Mouse (Mus musculus) thymus, adult 2 months (tissue): ENCODE measurements around the gene Nadsyn1. TPM values are rescaled to one million over a fixed set of nuclear protein-coding genes. Genes with fewer than 3 reads are reported as not detected.

Experiments used
- DNase-seq: peaks from one replicate; pipeline ENCODE4 v3.0.0; 2021
- H3K27ac ChIP-seq: fragments of 200-500 bp; 2 replicates; pipeline ENCODE4 v1.5.1; 2012; ENCODE audit warnings: low read length, control low read depth; ENCODE audit not compliant: control insufficient read depth, insufficient read depth
- H3K27me3 ChIP-seq: fragments of 200-500 bp; 2 replicates; pipeline ENCODE4 v1.6.1; 2012; ENCODE audit warnings: mild to moderate bottlenecking, low read length, moderate library complexity, mixed read lengths; ENCODE audit not compliant: control insufficient read depth, insufficient read depth
- H3K36me3 ChIP-seq: fragments of 200-500 bp; 2 replicates; pipeline ENCODE4 v1.6.1; 2012; ENCODE audit warnings: mild to moderate bottlenecking, low read length, moderate library complexity; ENCODE audit not compliant: control insufficient read depth, insufficient read depth
- H3K4me1 ChIP-seq: fragments of 200-500 bp; replicated peaks from 2 replicates; pipeline ENCODE4 v1.6.1; 2012; ENCODE audit warnings: low read length; ENCODE audit not compliant: control insufficient read depth, insufficient read depth
- H3K4me3 ChIP-seq: fragments of 200-500 bp; 2 replicates; pipeline ENCODE4 v1.5.1; 2012; ENCODE audit warnings: mild to moderate bottlenecking, low read length, control low read depth, moderate library complexity; ENCODE audit not compliant: control insufficient read depth, insufficient read depth
- CTCF ChIP-seq: fragments of 200-500 bp; IDR thresholded peaks from 2 replicates; pipeline ENCODE4 v1.5.1; 2012; ENCODE audit warnings: mild to moderate bottlenecking, control low read depth, low read length, moderate library complexity, borderline replicate concordance; ENCODE audit not compliant: control insufficient read depth, poor library complexity, insufficient read depth; ENCODE audit errors: extremely low read depth
- POLR2A ChIP-seq: fragments of 200-500 bp; IDR thresholded peaks from 2 replicates; pipeline ENCODE4 v1.6.1; 2012; ENCODE audit warnings: mild to moderate bottlenecking, low read length, control low read depth, moderate library complexity; ENCODE audit not compliant: control insufficient read depth, poor library complexity, insufficient read depth; ENCODE audit errors: extremely low read depth
- WGBS: fragments of 180-500 bp; shearing (Covaris S2); methylation state at CpG from one replicate; pipeline ENCODE4 v1.1.7; 2018; 5-methylcytosine and 5-hydroxymethylcytosine counted together
- polyA plus RNA-seq: library from polyadenylated mRNA; depleted of rRNA; stranded (reverse); fragments of >200 nt; gene quantifications from 2 replicates; pipeline ENCODE4 v1.2.3, GENCODE M21; 2012

The Nadsyn1 gene
- polyA plus RNA-seq, 1 experiment: 17.7 TPM

GRCm38 (mm10) chr7:143832196-143832595 is 9.5 kb upstream of the Nadsyn1 start:
- no peak overlapping the region for H3K27ac ChIP-seq
- 88% methylated on average over 8 of the region's 8 CpGs for WGBS
- H3K4me1 ChIP-seq: peaks cover 25% of the 10 kb centered on the region
- TF ChIP-seq CTCF: no peak
- no peak for TF ChIP-seq POLR2A
- no peak for DNase-seq
- H3K36me3 ChIP-seq: no peaks in the 10 kb centered on the region
- H3K4me3 ChIP-seq: no peak overlapping the region
- no peaks in the 10 kb centered on the region for H3K27me3 ChIP-seq

DNA sequence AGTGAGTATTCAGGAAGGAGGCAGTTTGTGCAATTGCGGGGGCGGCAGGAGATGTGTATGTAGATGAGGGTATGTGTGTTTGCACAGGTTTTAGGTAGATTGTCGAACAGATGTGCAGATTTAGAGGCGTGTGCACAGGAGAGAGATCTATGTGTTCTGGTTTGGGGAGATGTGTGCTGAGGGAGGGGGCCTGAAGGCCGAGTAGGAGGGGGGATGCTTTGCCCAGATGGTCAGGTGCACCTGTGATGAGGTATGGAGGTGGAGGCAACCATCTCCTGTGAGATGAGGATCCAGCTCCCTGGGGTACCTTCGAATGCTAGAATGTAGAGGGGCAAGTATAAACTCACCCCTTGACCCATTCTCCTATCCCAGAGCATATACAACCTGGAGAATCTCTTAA is 7.8 kb upstream of the Nadsyn1 start:
- TF ChIP-seq CTCF: no peak
- TF ChIP-seq POLR2A: no peak
- no peak for DNase-seq
- H3K36me3 ChIP-seq: no peaks in the 10 kb centered on the region
- H3K27me3 ChIP-seq: no peaks in the 10 kb centered on the region
- peak overlapping the region; percentile 66 for H3K27ac ChIP-seq
- H3K4me3 ChIP-seq: peak overlapping the region; percentile 89
- H3K4me1 ChIP-seq: peaks cover 11% of the 10 kb centered on the region
- WGBS: 10% methylated on average over 6 of the region's 6 CpGs

DNA sequence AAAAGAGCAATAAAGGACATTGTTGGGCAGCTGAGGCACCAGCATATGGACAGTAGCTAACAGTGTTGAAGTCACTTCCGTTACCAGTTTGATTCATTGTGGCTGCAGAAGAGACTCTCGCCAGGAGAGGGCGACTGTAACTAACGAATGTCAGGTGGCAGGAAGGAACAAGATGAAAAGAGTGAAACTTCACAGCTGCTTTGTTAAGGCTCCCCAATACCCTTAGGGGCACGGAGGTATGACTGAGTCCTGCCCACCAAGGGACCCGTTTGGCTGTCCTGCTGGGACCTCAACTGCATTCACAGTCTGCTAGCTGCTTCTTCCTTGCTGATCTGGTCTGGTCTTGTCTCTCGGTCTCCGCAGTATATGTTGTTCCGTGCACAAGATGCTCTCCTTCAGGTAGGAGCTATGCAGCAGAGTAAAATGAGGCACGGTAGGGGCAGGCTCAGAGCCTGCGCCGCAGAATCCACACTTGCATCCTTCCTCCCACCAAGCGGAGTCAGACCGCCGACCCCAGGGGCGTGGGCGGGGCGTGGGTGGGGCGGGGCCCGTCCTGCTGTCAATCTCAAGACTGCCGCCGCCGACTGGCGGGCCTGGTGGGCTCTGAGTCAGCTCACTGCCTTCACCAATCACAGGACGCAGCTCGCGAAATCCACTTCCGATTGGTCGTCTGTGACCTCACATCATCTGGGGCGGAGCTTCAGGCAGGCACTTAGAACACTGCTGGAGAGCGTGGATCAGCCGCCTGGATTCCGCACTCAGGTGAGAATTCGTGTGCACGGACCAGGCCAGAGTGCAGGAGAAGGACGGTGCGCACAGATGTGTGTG is 7.1 kb upstream of the Nadsyn1 start:
- no peaks in the 10 kb centered on the region for H3K36me3 ChIP-seq
- H3K27ac ChIP-seq: peak overlapping the region; percentile 99
- DNase-seq: peak; percentile 94
- TF ChIP-seq POLR2A: peak; percentile 36; the same call in 1 of the 2 replicates
- peak; percentile 23; the same call in 1 of the 2 replicates for TF ChIP-seq CTCF
- H3K4me1 ChIP-seq: peaks cover 5% of the 10 kb centered on the region
- peak overlapping the region; percentile 89 for H3K4me3 ChIP-seq
- H3K27me3 ChIP-seq: no peaks in the 10 kb centered on the region
- WGBS: under 1% methylated on average over 37 of the region's 37 CpGs

- TF ChIP-seq CTCF: no peak
- TF ChIP-seq POLR2A: no peak
- H3K4me3 ChIP-seq: no peak overlapping the region
- peaks cover 16% of the 10 kb centered on the region for H3K4me1 ChIP-seq
Observed at GRCm38 (mm10) chr7:143826985-143827384, 4.3 kb upstream of the Nadsyn1 start.

DNA sequence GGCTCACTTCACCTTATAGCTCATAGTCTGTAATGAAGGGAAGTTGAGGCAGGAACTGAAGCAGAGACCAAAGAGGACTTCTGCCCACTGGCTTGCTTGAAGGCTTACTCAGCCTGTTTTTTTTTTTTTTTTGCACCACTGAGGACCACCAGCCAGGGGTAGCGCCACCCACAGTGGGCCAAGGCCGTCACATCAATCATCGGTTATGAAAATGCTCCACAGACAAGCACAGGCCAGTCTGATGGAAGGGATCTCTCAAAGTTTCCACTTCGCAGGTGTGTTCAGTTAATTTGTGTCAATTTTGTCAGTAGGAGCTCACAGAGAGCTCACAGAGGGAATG is 587 bp upstream of the Nadsyn1 start:
- no peaks in the 10 kb centered on the region; the same call in 1 of the 2 replicates for H3K36me3 ChIP-seq
- peak overlapping the region; percentile 54 for H3K27ac ChIP-seq
- TF ChIP-seq POLR2A: no peak
- no peak for TF ChIP-seq CTCF
- peaks cover 11% of the 10 kb centered on the region for H3K4me1 ChIP-seq
- H3K4me3 ChIP-seq: peak overlapping the region; percentile 36
- no peaks in the 10 kb centered on the region for H3K27me3 ChIP-seq
- 66% methylated on average over 4 of the region's 4 CpGs for WGBS
- no peak for DNase-seq

More at GRCm38 (mm10) chr7:143826985-143827384, 4.3 kb upstream of the Nadsyn1 start:
- no peak for DNase-seq
- H3K27ac ChIP-seq: no peak overlapping the region
- H3K27me3 ChIP-seq: no peaks in the 10 kb centered on the region
- 95% methylated on average over 2 of the region's 2 CpGs for WGBS
- H3K36me3 ChIP-seq: no peaks in the 10 kb centered on the region

DNA sequence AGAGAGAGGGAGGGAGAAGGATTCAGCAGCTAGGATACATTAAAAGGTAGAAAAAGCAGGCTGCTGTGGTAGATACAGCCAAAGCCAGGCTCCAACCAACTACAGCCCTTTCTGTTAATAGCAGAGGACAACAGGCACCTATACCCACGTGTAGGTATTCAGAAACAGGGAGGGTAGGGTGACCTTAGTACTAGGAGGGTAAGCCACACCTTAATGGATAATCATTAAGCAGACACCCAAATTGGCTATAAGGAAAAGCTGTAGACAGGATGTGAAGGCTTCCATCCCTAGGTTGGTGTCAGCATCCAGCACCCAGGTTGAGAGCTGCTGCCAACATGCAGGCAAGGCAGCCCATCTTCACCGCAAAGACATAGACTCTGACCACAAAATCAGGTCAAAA is 1.4 kb downstream of the Nadsyn1 start:
- no peak for TF ChIP-seq POLR2A
- TF ChIP-seq CTCF: no peak
- 94% methylated on average over 2 of the region's 2 CpGs for WGBS
- Histone ChIP-seq H3K27me3 (no peaks in the 10 kb centered on the region), H3K4me1 (peaks cover 11% of the 10 kb centered on the region), H3K4me3 (no peak overlapping the region), H3K27ac (no peak overlapping the region), H3K36me3 (no peaks in the 10 kb centered on the region; the same call in 1 of the 2 replicates)
- DNase-seq: no peak

DNA sequence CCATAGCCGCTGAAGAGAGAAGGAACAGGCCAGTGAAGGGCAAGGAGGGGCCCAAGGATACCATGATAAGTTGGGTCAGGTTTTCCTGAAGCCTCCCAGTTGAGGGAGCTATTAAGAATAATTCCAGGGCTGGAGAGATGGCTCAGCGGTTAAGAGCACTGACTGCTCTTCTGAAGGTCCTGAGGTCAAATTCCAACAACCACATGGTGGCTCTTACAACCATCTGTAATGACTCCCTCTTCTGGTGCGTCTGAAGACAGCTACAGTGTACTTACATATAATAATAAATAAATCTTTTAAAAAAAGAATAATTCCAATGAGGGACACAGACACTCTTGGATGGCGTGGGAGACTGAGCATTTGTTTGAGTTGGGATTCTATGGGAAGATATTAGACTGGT is 3.4 kb downstream of the Nadsyn1 start:
- H3K27me3 ChIP-seq: no peaks in the 10 kb centered on the region
- no peak for TF ChIP-seq POLR2A
- no peak for TF ChIP-seq CTCF
- peaks cover 11% of the 10 kb centered on the region for H3K4me1 ChIP-seq
- H3K27ac ChIP-seq: no peak overlapping the region
- 94% methylated on average over 4 of the region's 4 CpGs for WGBS
- no peak overlapping the region for H3K4me3 ChIP-seq
- no peaks in the 10 kb centered on the region; the same call in 1 of the 2 replicates for H3K36me3 ChIP-seq
- no peak for DNase-seq
